Mouse (Mus musculus): ENCODE results near the gene Tssk2.

Tssk2 gene

DNA sequence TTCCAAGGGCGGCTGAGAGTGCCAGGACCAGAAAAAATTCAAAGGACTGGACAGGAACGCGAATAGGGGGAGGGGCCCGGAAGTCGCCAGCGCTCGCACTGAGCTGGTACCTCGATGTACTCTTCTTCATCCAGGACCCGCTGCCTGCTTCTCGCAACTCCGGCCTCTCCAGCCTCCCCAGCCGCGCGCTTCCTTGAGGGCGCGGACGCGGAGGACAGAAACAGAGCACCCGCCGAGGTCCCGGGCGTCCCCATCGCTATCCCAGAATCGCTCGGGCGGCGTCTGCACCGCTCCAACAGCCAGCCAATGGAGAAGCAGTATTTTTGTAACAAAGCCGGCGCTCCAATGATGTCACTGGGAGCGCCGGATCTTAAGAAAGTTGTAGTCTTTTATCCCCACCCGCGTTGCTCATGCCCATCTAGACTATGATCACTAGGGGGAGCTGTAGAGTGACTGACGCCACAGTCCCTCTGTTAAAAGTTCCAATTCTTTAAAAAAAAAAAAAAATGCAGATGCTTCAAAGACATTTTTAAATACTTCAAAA lies 12.7 kb downstream of the Tssk2 start, which contains the start of gene Ess2:
Gene Ess2, minus strand, starts transcription at position 297 of the 544 bp plus-strand sequence.
- DNase-seq: peak; percentile 95

DNA sequence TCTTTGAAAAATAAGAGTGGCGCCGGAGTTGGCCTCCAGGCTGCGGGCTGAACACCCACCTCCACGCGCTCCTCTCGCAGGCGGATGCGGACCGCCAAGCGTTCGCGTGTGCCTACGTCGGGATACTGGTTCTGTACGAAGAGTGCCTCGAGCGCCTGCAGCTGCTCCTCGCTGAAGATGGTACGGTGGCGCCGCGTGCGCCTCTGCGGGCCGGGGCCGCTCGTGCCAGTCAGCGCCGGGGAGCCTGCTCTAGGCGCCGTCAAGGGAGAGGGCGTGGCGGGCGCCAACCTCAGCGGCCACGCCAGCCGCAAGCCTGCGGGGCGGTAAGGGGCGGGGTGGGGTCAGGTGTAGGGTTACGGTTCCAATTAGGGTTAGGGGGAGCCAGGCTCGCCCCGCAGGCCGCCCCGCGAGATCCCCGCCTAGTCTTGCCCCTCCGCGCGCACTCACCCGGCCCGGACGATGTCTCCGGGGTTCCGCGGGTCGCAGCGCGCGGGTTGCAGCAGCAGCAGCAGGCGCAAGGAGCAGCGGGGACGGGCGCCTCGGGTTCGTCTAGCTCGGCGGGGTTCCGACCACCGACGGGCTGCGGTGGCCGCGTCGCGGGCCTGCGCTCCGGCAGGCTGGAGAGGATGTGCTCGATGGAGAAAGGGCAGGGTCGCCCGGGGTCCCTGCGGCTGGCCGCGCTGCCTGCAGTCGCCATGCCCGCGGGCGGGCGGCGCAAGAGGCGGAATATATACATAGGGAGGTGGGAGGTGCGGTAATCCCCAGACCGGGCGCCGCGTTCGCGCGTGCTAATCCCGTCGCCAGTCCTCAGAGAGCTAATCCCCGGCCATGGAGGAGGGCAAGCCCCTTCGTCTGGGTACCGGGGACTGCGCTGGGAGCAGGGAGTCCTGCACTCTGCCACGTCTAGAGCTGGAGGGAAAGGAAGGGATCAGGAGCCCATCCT lies 16.1 kb downstream of the Tssk2 start, which contains the start of gene Gsc2:
Gene Gsc2, minus strand, starts transcription at position 753 of the 943 bp plus-strand sequence.
- DNase-seq: no peak

DNA sequence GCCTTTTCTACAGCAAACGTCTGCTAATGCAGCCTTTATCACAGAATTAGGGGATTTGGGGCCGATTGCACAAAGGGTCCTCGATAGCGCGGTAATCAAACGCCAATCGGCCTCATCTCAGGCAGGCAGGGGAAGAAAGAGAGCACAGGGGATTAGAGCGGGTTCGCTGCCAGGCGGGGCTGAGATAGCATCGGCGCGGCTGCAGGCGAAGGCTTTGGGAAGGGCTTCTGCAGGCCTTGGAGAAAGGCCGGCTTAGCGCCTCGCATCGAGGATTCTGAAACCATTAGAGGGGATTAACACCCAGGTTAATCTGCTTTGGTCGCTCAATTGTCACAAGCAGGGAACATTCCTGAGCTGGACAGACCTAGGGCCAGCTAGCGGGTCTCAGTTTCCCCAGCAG lies 22.1 kb downstream of the Tssk2 start:
- DNase-seq: no peak

DNA sequence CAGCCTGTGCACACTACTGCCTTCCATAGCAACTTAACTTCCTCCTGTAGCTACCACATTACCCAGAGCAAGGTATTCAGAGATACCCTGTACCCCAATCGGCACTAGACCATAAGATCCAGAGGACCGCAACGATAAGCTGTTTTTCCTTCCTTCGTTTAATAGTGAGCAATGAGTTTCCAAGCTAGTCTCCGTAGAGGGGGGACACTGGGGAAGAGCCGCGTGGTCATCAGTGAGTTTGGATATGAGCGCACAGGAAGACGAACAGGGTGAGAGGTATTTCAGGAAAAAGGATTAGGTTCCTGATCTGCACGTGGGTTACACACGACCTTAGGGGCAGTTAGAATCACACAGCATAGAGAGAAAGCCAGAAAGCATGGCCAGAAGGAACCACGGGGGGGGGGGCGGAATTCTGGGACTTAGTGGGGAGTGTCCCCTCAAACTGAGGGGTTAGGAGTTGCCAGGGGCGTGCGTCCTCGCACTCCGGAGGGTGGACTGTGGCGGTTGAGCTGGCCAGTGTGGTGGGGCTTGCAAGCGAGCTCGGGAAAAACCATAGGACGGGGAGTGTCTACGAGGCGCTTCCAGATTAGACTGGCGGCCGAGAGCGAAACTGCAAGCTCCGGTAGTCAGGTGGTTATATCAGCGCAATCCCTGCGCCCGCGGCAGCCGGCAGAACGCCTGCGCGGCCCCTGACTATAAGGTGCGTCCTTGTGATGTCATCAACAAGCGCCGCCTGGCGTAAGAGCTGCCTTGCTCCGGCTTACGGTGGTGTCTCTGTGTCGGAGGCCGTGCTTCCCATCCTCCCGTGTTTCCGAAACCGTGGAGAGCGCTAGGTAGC lies 23.1 kb downstream of the Tssk2 start:
- peak; percentile 97 for DNase-seq

DNA sequence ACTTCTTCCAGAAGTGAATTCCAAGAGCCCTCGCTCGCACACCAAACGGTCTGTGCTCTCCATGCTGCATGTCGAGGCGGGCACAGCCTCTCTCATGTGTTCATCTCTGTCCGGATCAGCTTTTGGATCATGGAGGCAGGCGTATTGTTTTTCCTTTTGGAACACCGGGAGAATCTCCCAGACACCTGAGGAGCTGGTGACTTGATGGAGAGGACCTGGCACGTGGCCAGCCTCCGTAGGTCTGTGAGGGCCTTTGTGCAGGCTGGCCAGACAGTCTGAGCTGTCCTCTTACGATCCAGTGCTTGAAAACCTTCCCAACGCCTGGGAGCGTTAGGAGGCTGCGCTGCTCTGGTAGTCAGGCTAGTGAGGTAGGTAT lies 23.7 kb downstream of the Tssk2 start:
- no peak for DNase-seq

DNA sequence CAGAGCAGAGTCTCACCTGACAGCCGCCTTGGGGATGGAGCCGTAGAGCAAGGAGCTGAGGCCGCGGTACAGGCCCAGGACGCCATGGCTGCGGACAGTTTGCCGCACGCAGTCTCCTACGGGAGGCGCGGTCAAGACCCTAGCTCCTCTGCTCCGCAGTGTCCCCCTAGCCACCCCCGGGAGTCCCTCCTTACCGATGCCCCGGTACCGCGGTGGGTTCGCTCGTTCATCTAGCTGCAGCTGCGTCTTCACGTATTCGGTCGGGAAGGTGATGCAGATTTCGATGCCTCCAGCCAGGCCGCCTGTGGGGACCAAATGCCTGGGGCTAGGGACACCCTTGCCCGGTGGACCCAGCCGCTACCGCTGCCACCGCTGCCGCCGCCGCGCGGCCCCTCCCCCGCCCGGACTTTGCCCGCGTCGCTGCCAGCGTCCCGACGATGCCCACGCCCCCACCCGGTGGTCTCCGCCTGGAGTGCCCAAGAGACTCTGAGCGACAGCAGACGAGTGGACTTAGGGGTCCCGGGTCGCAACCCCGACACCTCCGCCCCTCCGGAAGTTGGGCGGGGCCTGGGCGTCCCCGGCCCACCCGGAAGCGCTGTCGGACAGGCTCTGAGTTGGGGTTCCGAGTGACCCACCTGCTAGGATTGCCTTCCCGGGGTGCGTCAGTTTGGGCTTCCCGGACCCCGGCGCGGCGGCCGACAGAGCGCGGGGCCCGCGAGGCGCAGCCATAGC lies 29.1 kb downstream of the Tssk2 start:
- peak; percentile 63 for DNase-seq

DNA sequence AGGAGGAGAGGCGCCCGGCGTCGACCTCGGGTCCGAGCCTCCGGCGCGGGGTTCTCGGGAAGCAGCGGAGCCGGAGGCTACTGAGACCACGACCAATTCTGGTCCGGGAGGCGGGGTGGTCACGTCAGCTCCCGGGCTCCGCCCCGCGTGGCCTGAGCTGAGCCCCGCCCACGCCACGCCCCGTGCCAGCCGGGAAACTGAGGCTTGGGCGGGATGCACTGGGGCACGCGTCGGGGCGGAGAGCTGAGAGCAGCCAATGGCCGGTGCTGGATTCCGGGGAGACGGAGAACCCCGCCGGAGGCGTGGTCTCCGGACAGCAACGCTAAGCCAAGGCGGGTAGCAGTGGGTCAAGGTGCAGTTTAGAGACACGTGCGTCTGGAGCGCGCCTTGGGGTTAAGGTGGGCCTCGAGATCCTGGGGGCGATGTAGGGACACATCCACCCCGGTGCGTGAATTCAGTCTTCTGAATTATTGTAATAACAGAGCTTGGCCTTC lies 29.7 kb downstream of the Tssk2 start, which contains the start of gene Slc25a1:
Gene Slc25a1, minus strand, starts transcription at position 133 of the 494 bp plus-strand sequence.
- peak; percentile 77 for DNase-seq

DNA sequence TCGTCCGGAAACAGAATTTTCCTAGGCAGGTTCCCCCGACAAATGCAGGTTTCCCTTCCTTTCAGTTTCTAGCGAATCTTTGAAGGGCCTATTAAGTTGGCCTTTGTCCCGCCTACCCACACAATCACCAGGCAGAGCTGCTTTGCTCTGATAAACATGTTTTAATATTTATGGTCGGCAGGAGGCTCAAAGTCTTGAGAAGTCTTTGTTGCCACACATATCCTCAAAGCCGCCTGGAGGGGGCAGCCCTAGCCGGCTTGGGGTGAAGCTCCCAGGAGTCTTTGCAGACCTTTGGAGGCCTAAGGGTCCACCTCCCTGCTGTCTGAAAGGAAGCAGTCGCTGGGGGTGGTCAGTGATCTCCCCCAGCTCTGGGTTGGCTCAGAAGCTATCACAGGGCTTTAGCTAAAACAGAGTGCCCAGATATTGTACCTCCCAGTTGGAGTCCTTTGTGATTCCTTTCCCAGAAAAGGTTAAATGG lies 30.2 kb downstream of the Tssk2 start:
- DNase-seq: peak; percentile 71

DNA sequence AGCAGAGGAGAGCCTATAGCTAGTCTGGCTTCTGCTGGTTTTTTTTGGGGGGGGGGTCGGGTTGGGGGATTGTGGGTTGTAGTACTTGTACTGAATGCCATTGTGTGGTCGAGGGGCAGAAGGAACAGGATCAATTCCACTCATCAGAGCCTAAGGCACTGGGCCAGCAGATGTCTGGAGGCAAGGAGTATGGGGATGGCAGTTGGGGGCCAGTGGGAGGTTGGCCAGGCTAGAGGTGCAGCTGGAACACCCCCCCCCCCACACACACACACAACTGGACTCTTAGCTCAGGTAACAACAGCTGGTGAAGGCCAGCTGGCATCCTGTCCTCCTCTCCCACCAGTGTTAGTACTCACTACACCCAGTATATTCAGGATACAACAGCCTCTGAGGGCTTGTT lies 30.8 kb downstream of the Tssk2 start:
- DNase-seq: peak; percentile 50

DNA sequence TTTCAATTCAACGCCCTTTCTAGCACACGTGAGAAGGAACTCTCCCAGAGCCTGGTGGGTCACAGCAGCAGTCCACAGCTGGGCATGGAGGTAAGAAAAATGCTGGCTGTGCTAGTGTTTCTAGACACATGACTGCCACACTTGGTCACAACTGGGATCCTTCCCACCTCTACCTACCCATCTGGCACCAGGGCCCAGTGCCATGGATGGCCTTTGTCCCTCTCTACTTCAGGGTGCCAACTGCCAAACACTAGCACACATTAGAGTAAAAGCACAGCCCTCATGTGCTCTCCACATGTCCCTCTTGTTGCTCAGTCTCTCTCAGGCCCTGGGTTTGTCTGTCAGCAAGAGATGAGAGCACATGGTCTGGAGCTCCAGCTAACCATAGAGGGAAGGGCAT lies 31.2 kb downstream of the Tssk2 start:
- DNase-seq: peak; percentile 45

DNA sequence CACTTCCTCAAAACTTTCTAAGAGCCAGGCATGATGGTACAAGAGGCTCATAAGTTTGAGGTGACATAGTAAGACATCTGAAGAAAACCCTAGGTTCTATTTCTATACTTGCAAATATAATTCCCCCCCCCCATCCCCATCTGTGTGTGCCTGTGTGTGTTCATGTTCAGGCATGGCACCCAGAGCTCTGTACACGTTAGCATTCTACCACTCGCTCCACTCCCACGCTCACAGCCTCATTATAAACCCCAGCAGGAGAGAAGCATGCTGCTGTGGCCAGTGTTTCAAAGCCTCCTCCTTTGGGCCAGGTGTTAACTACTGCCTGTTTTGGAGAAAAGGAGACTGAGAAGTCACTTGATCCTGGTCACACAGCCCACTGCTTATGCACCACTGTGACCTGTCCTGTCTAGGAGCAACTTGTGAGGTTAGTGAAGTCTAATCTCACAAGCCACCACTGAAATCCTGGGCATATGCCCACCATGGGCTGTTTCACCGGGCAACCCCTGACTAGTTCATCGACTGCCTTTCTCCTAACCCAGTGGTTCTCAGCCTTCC lies 33.5 kb downstream of the Tssk2 start:
- no peak for DNase-seq

DNA sequence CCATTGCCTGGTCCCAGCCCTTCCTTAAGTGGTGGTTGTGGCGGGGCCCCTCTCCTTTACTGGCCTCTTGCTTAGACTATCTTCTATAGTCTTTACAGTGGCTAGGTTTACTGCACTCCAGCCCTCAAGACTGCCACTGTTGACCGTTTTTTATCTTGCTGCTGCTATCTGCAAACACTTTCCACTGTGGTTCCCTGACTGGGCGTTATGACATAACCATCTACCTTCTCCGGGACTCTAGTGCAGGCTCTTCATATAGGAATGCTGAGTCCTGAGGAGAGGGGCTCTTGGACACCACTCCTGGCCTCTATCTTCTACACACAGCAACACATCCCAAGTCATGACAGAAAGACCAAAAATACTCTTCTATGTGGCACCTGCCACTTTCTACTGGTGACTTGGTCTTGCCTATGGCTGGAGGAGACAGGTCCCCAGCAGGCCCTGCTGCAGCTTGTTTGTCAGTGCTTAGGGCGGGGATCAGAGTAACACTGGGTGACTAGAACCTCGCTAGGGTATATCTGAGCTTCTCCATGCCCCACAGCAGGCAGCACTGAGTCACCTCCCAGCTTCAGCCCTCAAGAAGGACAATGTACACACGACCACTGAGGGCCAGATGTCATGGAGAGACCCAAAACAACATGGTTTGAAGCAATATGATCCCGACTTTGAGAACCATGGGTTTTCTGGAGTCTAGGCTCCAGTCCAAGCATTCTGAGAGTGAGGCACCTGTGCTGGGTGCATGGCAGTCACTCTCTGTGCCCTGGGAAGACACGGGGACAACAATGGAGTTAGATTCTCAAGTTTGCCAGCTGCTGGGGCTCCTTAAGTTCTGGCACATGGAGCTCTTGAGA lies 35.4 kb downstream of the Tssk2 start:
- DNase-seq: no peak

DNA sequence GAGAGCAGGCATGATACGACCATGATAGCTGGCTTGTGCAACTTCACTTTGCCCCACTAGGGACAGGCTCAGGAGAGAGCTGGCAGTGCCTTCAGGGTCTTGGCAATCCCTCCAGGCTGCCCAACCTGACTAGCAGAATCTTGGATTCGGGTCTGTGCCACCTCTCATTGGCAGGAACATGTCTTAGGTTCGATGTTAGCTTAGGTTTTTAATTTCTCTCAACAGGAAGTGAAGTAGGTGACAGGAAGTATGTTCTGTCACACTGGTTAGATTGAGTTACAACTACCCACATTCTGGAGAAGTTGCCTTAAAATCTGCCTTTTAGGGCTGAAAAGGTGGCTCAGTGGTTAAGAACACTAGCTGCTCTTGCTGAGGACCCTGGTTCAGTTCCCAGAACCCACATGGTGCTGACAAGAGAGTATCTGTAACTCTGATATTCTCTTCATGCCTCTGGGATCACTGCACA lies 36.0 kb downstream of the Tssk2 start:
- no peak for DNase-seq

DNA sequence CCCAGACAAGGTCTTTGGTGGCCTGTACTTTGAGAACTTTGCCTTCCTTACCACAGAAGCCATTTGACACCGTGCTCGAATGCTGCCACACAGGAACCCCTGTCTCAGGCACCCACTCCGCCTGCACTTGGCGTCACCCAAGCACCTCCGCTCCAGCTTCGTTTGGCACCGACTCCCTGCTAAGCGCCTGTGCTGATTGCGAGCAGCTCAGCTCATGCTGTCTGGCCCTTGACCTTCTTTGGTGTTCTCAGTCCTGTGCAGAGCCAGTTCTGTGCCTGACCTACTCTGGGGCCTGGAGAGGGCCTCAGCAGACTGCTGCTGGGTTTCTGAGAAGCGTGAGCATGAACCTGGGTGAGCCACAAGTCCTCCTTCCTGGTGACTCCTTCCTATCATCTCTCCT lies 38.3 kb downstream of the Tssk2 start:
- no peak for DNase-seq

DNA sequence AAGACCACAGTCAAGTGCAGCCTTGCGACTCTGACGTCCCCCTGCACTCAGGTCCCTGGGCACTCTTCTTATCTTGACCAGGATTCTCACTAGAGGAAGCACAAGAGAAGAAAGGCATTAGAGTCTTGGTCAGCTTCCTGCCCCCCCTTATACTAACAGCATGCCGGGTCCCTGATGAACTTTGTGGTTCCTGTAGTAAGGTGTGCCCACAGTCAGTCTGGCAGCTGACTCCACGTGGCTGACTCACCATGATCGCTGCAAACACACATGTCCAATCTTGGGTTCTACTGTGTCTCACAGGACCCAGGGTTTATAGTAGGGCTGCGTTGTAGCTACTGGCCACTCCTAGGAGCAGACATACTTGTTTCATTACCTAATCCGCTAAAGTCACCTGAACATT lies 39.8 kb downstream of the Tssk2 start:
- DNase-seq: no peak

DNA sequence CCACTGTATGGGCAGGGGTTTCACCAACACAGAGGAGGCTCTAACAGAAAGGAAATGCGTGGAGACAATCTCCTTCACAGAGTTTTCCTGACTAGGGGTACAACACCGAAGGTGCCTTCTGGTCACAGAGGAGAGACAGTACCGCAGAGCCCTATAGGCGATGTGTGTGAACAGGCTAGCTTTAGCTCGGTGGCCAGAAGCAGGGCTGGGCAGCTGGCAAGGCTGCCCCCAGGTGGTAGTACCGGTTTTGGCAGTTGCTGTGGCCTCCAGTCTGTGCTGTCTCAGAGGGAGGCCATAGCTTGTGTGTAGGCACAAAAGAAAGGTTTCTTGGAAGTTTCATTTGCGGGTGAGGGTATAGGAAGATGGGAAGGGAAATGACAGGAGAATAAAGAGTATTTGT lies 40.4 kb downstream of the Tssk2 start:
- DNase-seq: peak; percentile 74

DNA sequence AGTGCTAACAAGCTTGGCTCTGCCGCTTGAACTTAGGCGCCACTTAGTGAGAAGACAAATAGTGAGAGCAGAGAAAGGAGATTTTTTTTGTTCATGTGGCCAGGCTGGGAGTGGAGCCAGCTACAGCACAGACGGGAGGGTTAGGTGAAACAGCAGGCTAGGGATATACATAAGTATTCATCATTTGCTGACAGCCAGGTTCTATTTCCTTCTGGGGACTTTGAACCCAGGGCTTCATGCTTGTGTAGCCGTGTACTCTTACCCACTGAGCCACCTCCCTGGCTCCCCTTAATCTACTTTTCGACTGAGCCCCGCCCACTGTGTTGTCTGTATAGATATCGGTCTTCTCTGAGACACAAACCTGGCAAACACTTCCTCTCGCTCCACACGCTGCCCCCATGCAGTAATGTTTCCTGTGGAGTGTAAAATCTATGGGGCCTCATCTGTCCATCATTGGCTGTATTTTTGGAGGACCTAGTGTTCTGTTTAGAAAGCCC lies 40.9 kb downstream of the Tssk2 start:
- no peak for DNase-seq

DNA sequence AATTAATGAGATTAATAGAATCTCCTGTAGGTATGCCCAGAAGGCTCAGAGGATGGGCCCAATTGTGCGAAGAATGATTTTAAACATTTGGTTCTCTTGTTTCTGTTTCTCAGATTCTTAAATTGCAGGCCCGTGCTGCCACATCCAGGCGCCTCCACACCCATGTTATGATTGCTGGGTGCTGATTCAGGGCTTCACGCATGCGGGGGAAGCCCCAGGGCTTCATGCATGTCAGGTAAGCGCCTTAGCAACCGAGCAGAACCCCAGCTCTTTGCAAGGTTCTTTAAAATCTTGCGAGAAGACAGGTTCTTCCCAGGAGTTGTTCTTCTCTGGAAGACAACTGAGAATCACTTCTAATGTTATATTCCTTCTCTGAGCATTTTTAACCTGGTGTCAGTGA lies 45.0 kb downstream of the Tssk2 start:
- DNase-seq: no peak

DNA sequence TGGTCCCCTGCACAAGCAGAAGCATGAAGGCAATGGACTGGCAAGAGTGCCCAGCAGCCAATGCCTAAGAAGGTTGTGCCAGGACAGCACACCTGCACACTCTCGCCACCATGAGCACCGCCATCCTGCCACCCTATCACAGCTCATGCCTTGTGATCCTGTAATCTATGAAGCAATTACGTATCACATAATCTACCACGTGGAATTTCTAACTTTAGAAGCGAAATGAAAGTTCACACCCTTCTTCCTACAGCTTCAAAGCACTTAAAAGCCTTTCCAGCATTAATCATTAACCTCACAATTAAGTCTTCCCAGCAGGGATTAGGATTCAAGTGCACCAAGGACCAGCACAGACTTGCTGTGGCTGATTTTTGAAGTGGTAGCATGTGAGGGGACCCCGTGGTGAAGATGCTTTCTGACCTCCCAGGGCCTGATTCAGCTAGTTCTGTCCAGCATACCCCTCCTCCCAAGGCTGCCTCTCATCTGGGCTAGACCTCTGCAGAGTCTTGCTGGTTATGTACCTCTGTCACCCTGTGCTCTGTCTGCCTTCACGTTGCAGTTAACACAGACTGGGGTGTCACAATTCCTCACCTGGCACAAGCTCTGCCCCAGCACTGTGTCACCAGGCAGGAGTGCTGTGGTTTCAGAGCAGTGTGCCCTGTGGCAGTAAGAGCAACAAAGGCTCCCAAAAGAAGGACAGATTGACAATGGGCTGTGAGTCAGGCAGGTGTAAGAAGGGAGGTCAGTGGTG lies 46.8 kb downstream of the Tssk2 start:
- no peak for DNase-seq

DNA sequence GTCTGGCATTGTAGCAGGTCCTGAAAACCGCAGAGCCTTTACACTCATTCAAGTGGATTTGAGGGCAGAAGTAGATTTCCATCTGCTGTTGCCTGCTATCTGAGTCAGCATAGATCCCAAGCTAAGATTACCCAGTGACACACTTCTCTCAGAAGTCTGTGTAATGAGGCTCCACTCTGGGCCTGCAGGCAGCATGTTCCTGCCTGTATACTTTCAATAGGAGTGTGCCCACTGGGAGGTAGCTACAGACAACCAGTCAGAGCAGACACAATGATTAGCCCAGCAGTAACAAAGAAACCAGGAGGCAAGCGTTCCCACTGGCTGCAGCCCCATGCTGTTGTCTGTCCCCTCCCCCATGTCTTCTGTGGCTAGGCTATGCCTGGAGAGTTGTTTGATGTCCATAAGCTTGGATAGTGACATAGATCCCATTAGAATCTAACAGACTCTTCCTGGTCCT lies 51.0 kb downstream of the Tssk2 start:
- no peak for DNase-seq
